Mouse (Mus musculus): Measurements from ENCODE around the gene Pcdh17.

GRCm38 (mm10) chr14:84475491-84475890 lies 32.1 kb downstream of the Pcdh17 start:
- TF ChIP-seq CTCF (IDR thresholded peaks at IDR 0.05; ENCODE audit: extremely low read depth, insufficient read depth, low read length), result no peak
- TF ChIP-seq POLR2A (IDR thresholded peaks at IDR 0.05; ENCODE audit: extremely low read depth, insufficient read depth, low read length), result no peak
